Mouse (Mus musculus) hindbrain, embryonic 14.5 days (tissue): ENCODE data around the gene Dut. TPM values are rescaled to one million over a fixed set of nuclear protein-coding genes. Genes with fewer than 3 reads are reported as not detected.

Experiments used
- ATAC-seq: fragments of 200-750 bp; cut with Nextera tagmentation; 2 replicates; pipeline ENCODE4 v1.8.0; 2017; ENCODE audit warnings: moderate number of reproducible peaks, mild to moderate bottlenecking, moderate TSS enrichment, moderate library complexity; ENCODE audit not compliant: low FRiP score
- DNase-seq: peaks from one replicate; pipeline ENCODE4 v3.0.0-alpha.2; 2015; ENCODE audit warnings: low spot score
- H3K27ac ChIP-seq: fragments of 300-500 bp; sonication (generic); 2 replicates; pipeline ENCODE4 v1.5.1; 2014; ENCODE audit warnings: mild to moderate bottlenecking, moderate library complexity
- H3K27me3 ChIP-seq: fragments of 300-500 bp; sonication (generic); 2 replicates; pipeline ENCODE4 v1.6.1; 2014; ENCODE audit warnings: mild to moderate bottlenecking, low read length, mixed read lengths; ENCODE audit not compliant: control insufficient read depth, insufficient read depth
- H3K36me3 ChIP-seq: fragments of 300-500 bp; sonication (generic); replicated peaks from 2 replicates; pipeline ENCODE4 v1.6.1; 2014; ENCODE audit not compliant: control insufficient read depth, insufficient read depth
- H3K4me1 ChIP-seq: fragments of 300-500 bp; sonication (generic); replicated peaks from 2 replicates; pipeline ENCODE4 v1.6.1; 2014; ENCODE audit warnings: antibody characterized with exemption, low read length, mixed read lengths; ENCODE audit not compliant: control insufficient read depth, insufficient read depth
- H3K4me2 ChIP-seq: fragments of 300-500 bp; sonication (generic); replicated peaks from 2 replicates; pipeline ENCODE4 v1.6.1; 2014; ENCODE audit warnings: mild to moderate bottlenecking, moderate library complexity
- H3K4me3 ChIP-seq: fragments of 300-500 bp; sonication (generic); replicated peaks from 2 replicates; pipeline ENCODE4 v1.5.1; 2014; ENCODE audit warnings: mild to moderate bottlenecking, low read length
- H3K9ac ChIP-seq: fragments of 300-500 bp; sonication (generic); 2 replicates; pipeline ENCODE4 v1.6.1; 2014
- H3K9me3 ChIP-seq: fragments of 300-500 bp; sonication (generic); 2 replicates; pipeline ENCODE4 v1.6.1; 2016; ENCODE audit warnings: low read length; ENCODE audit not compliant: control insufficient read depth
- WGBS: fragments of 180-500 bp; shearing (Covaris S2); extraction: QIAGEN DNeasy Blood & Tissue Kit; methylation state at CpG from one replicate; pipeline ENCODE4 v1.1.7; 2014; 5-methylcytosine and 5-hydroxymethylcytosine counted together
- polyA plus RNA-seq: library from polyadenylated mRNA; unstranded; fragments of >200 nt; fragmentation: Nextera tagmentation; extraction: Ambion mirVana; gene quantifications from 2 replicates; pipeline ENCODE4 v1.2.1, GENCODE M21; 2014

Dut gene
- polyA plus RNA-seq, 1 experiment from 2014 or later = 81.8 TPM

DNA sequence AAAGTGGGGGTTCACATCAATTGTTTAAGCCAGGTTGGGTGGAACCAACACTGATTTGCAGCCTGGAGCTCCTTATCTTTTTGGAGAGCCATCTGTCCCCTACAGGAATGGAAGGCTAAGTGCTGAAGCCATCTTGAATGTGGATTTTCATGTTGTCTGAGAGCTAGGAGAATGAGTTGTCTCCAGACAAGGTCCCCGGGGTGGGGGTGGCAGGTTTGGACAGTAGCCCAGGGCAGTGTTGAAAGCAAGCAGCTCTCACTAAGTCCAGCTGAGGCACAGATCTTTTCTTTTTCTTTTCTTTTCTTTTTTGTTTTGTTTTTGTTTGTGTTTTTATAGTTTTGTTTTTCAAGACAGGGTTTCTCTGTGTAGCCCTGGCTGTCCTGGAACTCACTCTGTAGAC is 44.1 kb downstream of the Dut start:
- Histone ChIP-seq H3K27ac (no peak overlapping the region), H3K36me3 (no peaks in the 10 kb centered on the region), H3K4me1 (no peaks in the 10 kb centered on the region), H3K9me3 (no peaks in the 10 kb centered on the region), H3K27me3 (no peaks in the 10 kb centered on the region), H3K9ac (no peak overlapping the region), H3K4me3 (no peak overlapping the region), H3K4me2 (no peak overlapping the region)
- WGBS = 92% methylated on average over 1 of the region's 1 CpGs
- ATAC-seq = no peak
- no peak for DNase-seq

DNA sequence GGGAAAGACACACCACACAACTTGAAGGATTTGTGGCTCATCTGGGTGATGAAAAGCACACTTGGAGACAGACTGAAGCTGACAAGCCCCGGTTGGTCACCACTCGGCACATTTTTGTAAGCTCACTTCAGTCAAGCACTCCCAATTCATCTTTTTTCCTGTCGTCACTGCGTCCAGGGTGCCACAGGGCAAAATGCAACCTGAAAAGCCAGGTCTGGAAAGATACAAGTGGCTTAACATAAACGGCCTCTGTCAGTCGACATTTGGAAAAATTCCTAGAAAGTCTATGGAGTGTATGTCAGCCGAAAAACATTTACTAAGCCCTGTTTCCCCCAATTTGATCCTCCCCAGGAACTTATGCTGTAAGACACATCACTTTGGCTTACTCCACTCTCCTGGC is 45.6 kb downstream of the Dut start:
- DNase-seq (no peak), ATAC-seq (no peak)
- WGBS = 87% methylated on average over 7 of the region's 7 CpGs
- Histone ChIP-seq H3K36me3 (no peaks in the 10 kb centered on the region), H3K4me2 (no peak overlapping the region), H3K4me1 (no peaks in the 10 kb centered on the region), H3K9ac (no peak overlapping the region), H3K27ac (no peak overlapping the region), H3K27me3 (no peaks in the 10 kb centered on the region), H3K9me3 (no peaks in the 10 kb centered on the region), H3K4me3 (no peak overlapping the region)

DNA sequence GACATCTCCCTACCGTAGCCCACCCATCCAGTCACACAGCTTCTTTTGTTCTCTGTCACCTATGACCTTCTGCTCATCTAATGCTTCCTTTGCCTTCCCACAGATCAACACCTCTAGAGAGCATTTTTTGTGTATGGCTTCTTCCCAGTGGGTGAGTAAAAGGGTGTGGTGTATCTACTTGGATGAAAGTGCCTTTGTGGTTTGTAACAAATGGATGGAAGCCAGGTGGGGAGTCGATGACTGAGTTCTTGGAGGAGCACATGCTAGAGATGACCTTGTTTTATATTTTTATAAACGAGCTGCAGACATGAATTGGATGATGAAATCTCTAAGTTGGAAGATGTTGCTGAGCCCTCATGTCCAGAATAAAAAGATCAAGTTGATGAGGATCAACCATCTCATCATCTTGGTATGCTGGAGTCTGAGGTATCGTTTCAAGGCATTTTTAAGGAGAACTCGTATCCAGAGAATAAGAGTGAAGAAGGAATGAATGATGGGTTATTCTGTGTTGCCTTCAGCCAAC is 47.0 kb downstream of the Dut start:
- Histone ChIP-seq H3K27ac (no peak overlapping the region), H3K4me2 (no peak overlapping the region), H3K4me3 (no peak overlapping the region), H3K36me3 (no peaks in the 10 kb centered on the region), H3K4me1 (no peaks in the 10 kb centered on the region), H3K9me3 (no peaks in the 10 kb centered on the region), H3K27me3 (no peaks in the 10 kb centered on the region), H3K9ac (no peak overlapping the region)
- ATAC-seq (no peak), DNase-seq (no peak)
- 91% methylated on average over 5 of the region's 5 CpGs for WGBS

DNA sequence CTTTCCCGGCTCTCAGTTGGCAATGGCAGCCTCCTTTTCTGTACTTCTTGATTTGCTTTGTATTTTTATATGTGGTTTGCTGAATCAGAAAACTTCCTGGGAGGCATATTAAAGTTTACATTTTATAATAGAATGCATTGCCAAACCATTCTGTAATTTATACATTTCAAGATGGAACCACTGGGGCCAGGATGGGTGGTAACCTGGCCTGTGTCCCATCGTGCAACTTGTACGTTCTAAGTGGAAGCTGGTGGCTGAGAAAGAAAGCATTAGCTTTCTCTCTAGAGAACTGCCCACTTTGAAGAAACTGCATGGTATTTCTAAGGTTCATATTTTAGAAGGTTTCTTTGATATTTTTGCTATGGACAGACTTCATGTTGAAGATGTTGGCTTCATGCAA is 48.5 kb downstream of the Dut start:
- no peak overlapping the region for H3K4me2 ChIP-seq
- WGBS = 86% methylated on average over 3 of the region's 3 CpGs
- no peaks in the 10 kb centered on the region for H3K9me3 ChIP-seq
- DNase-seq (no peak), ATAC-seq (no peak)
- H3K4me1 ChIP-seq = no peaks in the 10 kb centered on the region
- H3K4me3 ChIP-seq = no peak overlapping the region
- H3K9ac ChIP-seq = no peak overlapping the region
- no peaks in the 10 kb centered on the region for H3K27me3 ChIP-seq
- H3K36me3 ChIP-seq = no peaks in the 10 kb centered on the region
- no peak overlapping the region for H3K27ac ChIP-seq

DNA sequence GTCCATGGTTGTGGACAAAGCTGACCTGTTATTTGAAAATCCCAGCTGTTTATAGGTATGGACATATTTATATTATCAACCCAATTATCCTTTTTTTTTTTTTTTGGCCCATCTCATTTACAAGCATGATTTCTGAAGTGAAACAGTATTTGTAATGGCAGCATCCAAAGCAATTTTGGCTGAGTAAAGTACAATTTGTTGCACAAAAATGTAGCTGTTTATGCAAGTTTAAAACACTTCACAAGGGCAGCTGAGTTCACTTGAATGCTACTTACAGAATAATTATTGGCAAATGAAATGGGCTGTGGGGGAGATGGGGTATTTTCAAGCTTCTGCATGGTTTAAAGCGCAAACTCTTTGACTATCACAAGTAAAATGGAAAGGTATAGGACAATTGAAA is 51.9 kb downstream of the Dut start:
- H3K4me2 ChIP-seq = no peak overlapping the region
- no peak for ATAC-seq

DNA sequence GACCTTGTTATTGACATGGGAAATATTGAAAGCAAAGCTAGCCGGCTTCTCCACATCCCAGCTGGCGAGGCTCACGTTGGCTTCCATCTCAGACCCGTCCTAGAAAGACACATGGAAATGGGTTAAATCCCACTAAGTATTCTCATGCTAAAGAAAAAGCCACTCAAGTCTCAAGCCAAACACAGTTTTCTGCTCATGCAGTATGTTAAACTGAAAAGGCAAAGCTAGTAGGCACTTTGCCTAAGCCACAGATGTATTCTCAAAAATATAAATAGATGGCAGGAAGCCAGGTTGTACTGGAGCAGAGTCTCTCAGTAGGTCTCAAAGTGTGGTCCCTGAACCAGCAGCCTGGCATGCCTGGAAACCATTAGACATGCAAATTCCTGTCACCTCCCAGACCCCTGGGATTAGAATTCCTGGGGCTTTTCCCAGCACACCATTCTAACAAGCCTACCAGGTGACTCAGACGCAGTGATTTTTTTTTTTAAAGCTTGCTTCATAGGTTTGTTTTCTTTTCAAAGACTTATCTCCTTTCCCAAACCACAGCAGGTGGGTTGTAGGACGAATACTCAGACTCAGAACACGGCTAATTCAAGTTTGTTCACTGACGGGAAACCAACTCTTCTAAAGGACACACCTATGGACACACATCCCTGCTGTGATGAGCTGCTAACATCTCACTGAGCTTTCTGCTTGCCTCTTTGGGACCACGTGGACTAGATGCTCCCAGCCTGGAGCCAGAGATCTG is 55.1 kb downstream of the Dut start:
- Histone ChIP-seq H3K27me3 (no peaks in the 10 kb centered on the region), H3K36me3 (peaks cover 16% of the 10 kb centered on the region), H3K9ac (no peak overlapping the region), H3K4me1 (no peaks in the 10 kb centered on the region), H3K9me3 (no peaks in the 10 kb centered on the region), H3K4me3 (no peak overlapping the region), H3K27ac (no peak overlapping the region), H3K4me2 (no peak overlapping the region)
- ATAC-seq = no peak
- 60% methylated on average over 9 of the region's 9 CpGs for WGBS
- DNase-seq = no peak

More for the DNA sequence above, 51.9 kb downstream of the Dut start:
- peaks cover 7% of the 10 kb centered on the region for H3K36me3 ChIP-seq
- H3K4me1 ChIP-seq = no peaks in the 10 kb centered on the region
- WGBS = 98% methylated on average over 1 of the region's 1 CpGs
- H3K27ac ChIP-seq = no peak overlapping the region
- H3K9me3 ChIP-seq = no peaks in the 10 kb centered on the region
- no peak overlapping the region for H3K9ac ChIP-seq
- H3K4me3 ChIP-seq = no peak overlapping the region
- H3K27me3 ChIP-seq = no peaks in the 10 kb centered on the region
- DNase-seq = no peak

DNA sequence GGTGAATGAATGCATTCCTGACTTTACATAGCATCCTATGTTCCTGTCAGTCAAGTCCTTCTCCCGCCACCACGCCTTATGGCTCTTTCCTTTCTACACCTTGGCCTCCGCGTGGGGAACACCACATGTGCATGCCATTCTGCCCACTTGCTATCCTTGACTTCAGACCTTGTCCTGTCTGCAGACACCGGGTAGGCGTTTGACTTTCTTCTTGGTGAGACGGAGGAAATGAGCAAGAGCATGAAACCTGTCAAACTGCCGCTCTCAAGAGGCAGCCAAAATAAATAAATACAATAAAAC is 55.6 kb downstream of the Dut start:
- no peaks in the 10 kb centered on the region for H3K9me3 ChIP-seq
- 87% methylated on average over 8 of the region's 8 CpGs for WGBS
- H3K9ac ChIP-seq = no peak overlapping the region
- no peak overlapping the region for H3K4me2 ChIP-seq
- H3K4me1 ChIP-seq = no peaks in the 10 kb centered on the region
- no peaks in the 10 kb centered on the region for H3K27me3 ChIP-seq
- no peak overlapping the region for H3K4me3 ChIP-seq
- peaks cover 21% of the 10 kb centered on the region for H3K36me3 ChIP-seq
- ATAC-seq (no peak), DNase-seq (no peak)
- H3K27ac ChIP-seq = no peak overlapping the region

DNA sequence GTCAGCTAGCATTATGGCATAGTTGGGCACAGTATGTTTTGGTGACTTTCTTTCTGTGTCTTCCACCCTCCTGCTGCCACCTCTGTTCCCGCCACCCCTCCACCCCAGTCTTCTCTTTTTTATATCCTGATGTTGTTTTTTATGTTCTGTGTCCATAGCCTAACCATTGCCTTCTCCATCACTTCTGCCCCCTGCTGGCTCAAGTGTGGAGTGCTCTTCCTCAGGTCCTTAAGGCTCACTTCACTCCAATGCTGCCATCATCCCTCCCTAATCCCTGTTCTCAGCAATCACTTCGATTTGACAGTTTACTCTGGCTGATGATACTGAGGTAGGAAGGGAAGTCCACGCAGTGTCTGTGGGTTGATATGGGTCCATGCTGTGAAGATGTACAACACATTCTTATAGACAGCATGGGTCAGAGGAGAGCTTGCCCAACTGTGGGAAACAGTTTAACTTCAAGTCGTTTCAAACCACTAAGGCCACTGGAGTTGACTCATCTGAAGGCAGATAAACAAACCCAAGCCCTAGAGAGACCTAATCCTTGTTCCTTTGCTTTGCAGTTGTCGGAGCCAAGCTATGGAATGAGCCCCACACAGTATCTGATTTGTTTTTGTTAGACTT is 56.9 kb downstream of the Dut start:
- ATAC-seq (no peak), DNase-seq (no peak)
- H3K9me3 ChIP-seq = no peaks in the 10 kb centered on the region
- no peak overlapping the region for H3K27ac ChIP-seq
- H3K9ac ChIP-seq = no peak overlapping the region
- H3K4me2 ChIP-seq = no peak overlapping the region
- H3K36me3 ChIP-seq = peaks cover 30% of the 10 kb centered on the region
- WGBS = 89% methylated on average over 5 of the region's 5 CpGs
- no peaks in the 10 kb centered on the region for H3K27me3 ChIP-seq
- H3K4me1 ChIP-seq = no peaks in the 10 kb centered on the region
- H3K4me3 ChIP-seq = no peak overlapping the region

DNA sequence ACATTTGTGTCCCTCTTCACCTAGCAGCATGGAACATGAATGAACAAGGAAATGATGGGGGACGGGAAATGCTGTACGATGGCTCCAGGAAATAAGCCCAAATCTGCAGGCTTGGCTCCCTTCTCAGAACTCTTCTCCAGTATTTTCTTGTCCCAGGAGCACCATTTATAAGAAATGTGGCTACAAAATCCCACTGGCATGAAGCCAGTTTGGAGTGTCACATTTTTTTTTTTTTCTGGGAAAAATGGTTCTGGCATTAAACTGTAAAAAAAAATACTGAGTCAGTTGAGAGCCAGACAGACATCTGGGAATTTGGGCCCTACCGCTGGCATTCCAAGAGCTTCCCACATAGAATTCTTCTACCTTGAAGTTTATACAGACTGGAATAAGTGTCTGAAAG is 57.8 kb downstream of the Dut start:
- Histone ChIP-seq H3K4me3 (no peak overlapping the region), H3K36me3 (peaks cover 37% of the 10 kb centered on the region), H3K27ac (no peak overlapping the region), H3K4me1 (no peaks in the 10 kb centered on the region), H3K27me3 (no peaks in the 10 kb centered on the region), H3K9ac (no peak overlapping the region), H3K9me3 (no peaks in the 10 kb centered on the region), H3K4me2 (no peak overlapping the region)
- 91% methylated on average over 3 of the region's 3 CpGs for WGBS
- ATAC-seq (no peak), DNase-seq (no peak)
